Mouse (Mus musculus) kidney, embryonic 14.5 days (tissue): ENCODE measurements around the gene Lrfn2. TPM values are rescaled to one million over a fixed set of nuclear protein-coding genes. Genes with fewer than 3 reads are reported as not detected.

Experiments
- ATAC-seq: fragments of 200-750 bp; cut with Nextera tagmentation; 2 replicates; pipeline ENCODE4 v1.8.0; 2017; ENCODE audit warnings: moderate number of reproducible peaks, mild to moderate bottlenecking, moderate TSS enrichment, moderate library complexity; ENCODE audit not compliant: low FRiP score, low TSS enrichment
- H3K27ac ChIP-seq: fragments of 300-500 bp; sonication (generic); 2 replicates; pipeline ENCODE4 v1.5.1; 2014; ENCODE audit warnings: low read depth, mild to moderate bottlenecking, low read length, moderate library complexity, mixed read lengths
- H3K27me3 ChIP-seq: fragments of 300-500 bp; sonication (generic); 2 replicates; pipeline ENCODE4 v1.6.1; 2014; ENCODE audit warnings: mild to moderate bottlenecking, low read length; ENCODE audit not compliant: control insufficient read depth, insufficient read depth
- H3K36me3 ChIP-seq: fragments of 300-500 bp; sonication (generic); 2 replicates; pipeline ENCODE4 v1.6.1; 2014; ENCODE audit warnings: low read length, mixed read lengths; ENCODE audit not compliant: control insufficient read depth, insufficient read depth
- H3K4me1 ChIP-seq: fragments of 300-500 bp; sonication (generic); 2 replicates; pipeline ENCODE4 v1.6.1; 2014; ENCODE audit warnings: low read length, mixed read lengths; ENCODE audit not compliant: control insufficient read depth, insufficient read depth
- H3K4me2 ChIP-seq: fragments of 300-500 bp; sonication (generic); replicated peaks from 2 replicates; pipeline ENCODE4 v1.6.1; 2014; ENCODE audit warnings: low read depth, mild to moderate bottlenecking, low read length
- H3K4me3 ChIP-seq: fragments of 300-500 bp; sonication (generic); 2 replicates; pipeline ENCODE4 v1.5.1; 2014; ENCODE audit warnings: mild to moderate bottlenecking, low read length
- H3K9ac ChIP-seq: fragments of 300-500 bp; sonication (generic); 2 replicates; pipeline ENCODE4 v1.6.1; 2014; ENCODE audit warnings: low read depth, mild to moderate bottlenecking, low read length, moderate library complexity
- H3K9me3 ChIP-seq: fragments of 300-500 bp; sonication (generic); 2 replicates; pipeline ENCODE4 v1.6.1; 2016; ENCODE audit warnings: low read length; ENCODE audit not compliant: control insufficient read depth
- WGBS: fragments of 180-500 bp; shearing (Covaris S2); extraction: QIAGEN DNeasy Blood & Tissue Kit; methylation state at CpG from one replicate; pipeline ENCODE4 v1.1.7; 2014; 5-methylcytosine and 5-hydroxymethylcytosine counted together
- polyA plus RNA-seq: library from polyadenylated mRNA; unstranded; fragments of >200 nt; fragmentation: Nextera tagmentation; extraction: Ambion mirVana; gene quantifications from 2 replicates; pipeline ENCODE4 v1.2.1, GENCODE M21; 2014

Lrfn2 gene
- polyA plus RNA-seq, 1 experiment from 2014 or later = 0.84 TPM

DNA sequence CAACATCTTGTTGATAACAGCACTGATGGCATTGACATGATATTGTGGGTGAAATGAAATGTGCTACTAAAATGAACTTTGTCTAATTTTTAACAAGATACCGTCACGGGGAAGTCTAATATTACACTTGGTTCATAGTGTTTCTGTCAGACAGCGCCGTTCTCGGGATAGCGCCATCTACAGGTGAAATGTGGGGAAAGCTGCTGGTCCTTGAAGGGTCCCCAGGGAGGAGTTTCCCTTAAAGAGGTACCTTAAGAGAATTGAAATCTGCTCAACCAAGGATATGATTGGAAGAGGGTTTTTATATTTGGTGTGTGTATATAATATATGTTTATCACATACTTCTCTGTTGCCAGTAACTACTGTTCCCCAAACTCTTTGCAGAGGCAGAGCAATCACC lies 134.6 kb downstream of the Lrfn2 start:
- Histone ChIP-seq H3K4me1 (peaks cover 13% of the 10 kb centered on the region; the same call in 1 of the 2 replicates), H3K9me3 (no peaks in the 10 kb centered on the region), H3K27me3 (no peaks in the 10 kb centered on the region), H3K4me2 (no peak overlapping the region), H3K9ac (no peak overlapping the region), H3K36me3 (no peaks in the 10 kb centered on the region), H3K27ac (no peak overlapping the region), H3K4me3 (no peak overlapping the region)
- ATAC-seq = no peak
- 59% methylated on average over 6 of the region's 6 CpGs for WGBS

DNA sequence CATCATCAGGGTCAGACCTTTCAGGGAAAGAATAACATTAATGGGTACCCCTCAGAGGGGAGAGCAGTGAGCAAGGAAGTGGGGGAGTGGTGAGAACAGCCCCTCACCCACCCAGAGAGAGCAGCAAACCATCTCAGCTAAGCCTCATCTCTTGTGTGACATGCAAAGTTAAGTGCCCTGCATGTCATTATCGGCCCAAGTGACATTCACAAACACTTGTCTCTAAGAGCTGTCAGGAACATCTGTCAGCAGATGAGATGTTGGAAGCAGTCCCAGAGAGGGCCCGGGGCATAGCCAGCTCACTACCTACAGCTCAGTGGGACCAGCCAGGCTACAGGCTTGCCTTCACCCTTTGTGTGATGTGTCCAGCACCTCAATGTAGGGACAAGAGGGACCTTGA lies 146.0 kb downstream of the Lrfn2 start:
- WGBS = 9% methylated on average over 2 of the region's 2 CpGs
- Histone ChIP-seq H3K4me2 (no peak overlapping the region), H3K9ac (no peak overlapping the region), H3K4me3 (no peak overlapping the region), H3K4me1 (no peaks in the 10 kb centered on the region), H3K27me3 (no peaks in the 10 kb centered on the region), H3K27ac (no peak overlapping the region), H3K36me3 (no peaks in the 10 kb centered on the region), H3K9me3 (no peaks in the 10 kb centered on the region)
- no peak for ATAC-seq

- Histone ChIP-seq H3K4me2 (no peak overlapping the region), H3K36me3 (no peaks in the 10 kb centered on the region), H3K9me3 (no peaks in the 10 kb centered on the region), H3K9ac (no peak overlapping the region), H3K27ac (no peak overlapping the region), H3K4me1 (no peaks in the 10 kb centered on the region), H3K4me3 (no peak overlapping the region), H3K27me3 (no peaks in the 10 kb centered on the region)
- WGBS = 72% methylated on average over 2 of the region's 2 CpGs
- ATAC-seq = no peak
Observed at GRCm38 (mm10) chr17:49079647-49080046, 147.5 kb downstream of the Lrfn2 start.

DNA sequence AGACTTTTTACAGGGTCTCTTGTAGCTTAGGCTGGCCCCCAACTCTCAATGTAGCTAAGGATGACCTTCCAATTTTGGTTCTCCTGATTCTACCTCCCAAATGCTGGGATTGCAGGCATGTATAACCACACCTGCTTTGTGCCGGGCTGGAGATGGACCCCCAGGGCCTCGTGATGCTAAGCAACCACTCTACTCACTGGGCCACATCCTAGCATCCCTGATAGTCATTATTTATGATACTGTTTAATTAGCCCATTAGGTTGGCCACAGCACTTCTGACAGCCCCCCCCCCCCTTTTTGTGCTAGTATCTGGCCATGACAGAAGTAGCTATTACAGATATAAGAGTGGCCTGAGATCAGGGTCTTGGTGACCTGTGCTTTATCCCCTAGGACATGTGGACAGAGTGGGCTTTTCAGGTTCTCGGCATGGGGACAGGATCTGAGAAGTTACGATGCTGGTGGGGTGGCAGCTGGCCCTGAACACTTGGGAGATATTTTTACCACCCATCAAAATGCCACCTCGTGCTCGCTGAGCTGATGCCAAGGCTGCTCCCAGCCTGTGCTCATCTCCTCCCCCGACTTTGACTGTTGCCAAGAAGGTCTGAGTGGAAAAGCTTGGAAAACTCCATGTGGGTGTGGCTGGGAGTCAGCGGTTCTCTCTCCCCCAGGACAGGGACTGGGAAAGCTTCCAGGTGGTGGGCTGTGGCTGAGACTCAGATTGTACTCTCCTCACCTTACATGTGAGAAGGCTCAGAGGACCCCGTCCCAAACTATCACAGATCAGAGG lies 151.6 kb downstream of the Lrfn2 start:
- Histone ChIP-seq H3K36me3 (no peaks in the 10 kb centered on the region), H3K4me3 (no peak overlapping the region), H3K27me3 (no peaks in the 10 kb centered on the region), H3K27ac (no peak overlapping the region), H3K9ac (no peak overlapping the region), H3K4me1 (no peaks in the 10 kb centered on the region), H3K4me2 (no peak overlapping the region), H3K9me3 (no peaks in the 10 kb centered on the region)
- ATAC-seq = no peak
- 48% methylated on average over 9 of the region's 9 CpGs for WGBS

GRCm38 (mm10) chr17:49085111-49085510 lies 152.9 kb downstream of the Lrfn2 start:
- Histone ChIP-seq H3K4me3 (no peak overlapping the region), H3K36me3 (no peaks in the 10 kb centered on the region), H3K27ac (no peak overlapping the region), H3K27me3 (no peaks in the 10 kb centered on the region), H3K9me3 (no peaks in the 10 kb centered on the region), H3K9ac (no peak overlapping the region), H3K4me1 (no peaks in the 10 kb centered on the region), H3K4me2 (no peak overlapping the region)
- ATAC-seq = no peak
- WGBS = 83% methylated on average over 4 of the region's 4 CpGs

DNA sequence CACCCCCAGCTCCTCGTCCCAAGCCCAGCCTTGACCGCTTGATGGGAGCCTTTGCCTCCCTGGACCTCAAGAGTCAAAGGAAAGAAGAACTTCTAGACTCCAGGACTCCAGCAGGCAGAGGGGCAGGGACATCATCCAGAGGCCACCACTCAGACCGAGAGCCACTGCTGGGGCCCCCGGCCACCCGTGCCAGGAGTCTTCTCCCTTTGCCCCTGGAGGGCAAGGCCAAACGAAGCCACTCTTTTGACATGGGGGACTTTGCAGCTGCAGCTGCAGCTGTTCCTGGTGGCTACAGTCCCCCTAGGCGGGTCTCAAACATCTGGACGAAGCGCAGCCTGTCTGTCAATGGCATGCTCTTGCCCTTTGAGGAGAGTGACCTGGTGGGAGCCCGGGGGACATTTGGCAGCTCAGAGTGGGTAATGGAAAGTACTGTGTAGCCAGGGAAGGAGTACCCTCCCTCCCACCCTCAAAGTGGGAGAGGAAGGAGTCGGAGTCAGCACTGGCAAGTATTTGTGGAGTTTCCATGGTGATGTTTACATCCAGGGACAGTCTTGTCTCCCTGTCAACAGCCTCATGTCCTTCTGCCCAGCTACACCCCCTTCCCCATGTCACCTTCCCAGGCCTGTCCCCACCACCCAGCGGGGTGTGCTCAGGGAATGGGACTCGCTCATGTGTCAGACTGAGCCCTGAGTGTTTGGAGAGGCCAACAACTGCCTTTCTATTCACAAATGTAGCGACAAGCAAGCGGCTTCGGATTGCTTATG lies 164.8 kb downstream of the Lrfn2 start:
- no peak for ATAC-seq

GRCm38 (mm10) chr17:49111399-49111798 lies 179.2 kb downstream of the Lrfn2 start:
- no peaks in the 10 kb centered on the region for H3K36me3 ChIP-seq
- H3K9ac ChIP-seq = no peak overlapping the region
- H3K4me3 ChIP-seq = no peak overlapping the region
- no peaks in the 10 kb centered on the region for H3K4me1 ChIP-seq
- no peaks in the 10 kb centered on the region for H3K27me3 ChIP-seq
- no peak for ATAC-seq
- H3K9me3 ChIP-seq = no peaks in the 10 kb centered on the region
- no peak overlapping the region for H3K4me2 ChIP-seq
- no peak overlapping the region for H3K27ac ChIP-seq
- 92% methylated on average over 3 of the region's 3 CpGs for WGBS

More for the DNA sequence above, 164.8 kb downstream of the Lrfn2 start:
- no peaks in the 10 kb centered on the region for H3K27me3 ChIP-seq
- no peak overlapping the region for H3K4me3 ChIP-seq
- no peaks in the 10 kb centered on the region for H3K36me3 ChIP-seq
- H3K27ac ChIP-seq = no peak overlapping the region
- H3K4me1 ChIP-seq = no peaks in the 10 kb centered on the region
- WGBS = 75% methylated on average over 16 of the region's 16 CpGs
- no peak overlapping the region for H3K4me2 ChIP-seq
- H3K9ac ChIP-seq = no peak overlapping the region
- H3K9me3 ChIP-seq = no peaks in the 10 kb centered on the region

DNA sequence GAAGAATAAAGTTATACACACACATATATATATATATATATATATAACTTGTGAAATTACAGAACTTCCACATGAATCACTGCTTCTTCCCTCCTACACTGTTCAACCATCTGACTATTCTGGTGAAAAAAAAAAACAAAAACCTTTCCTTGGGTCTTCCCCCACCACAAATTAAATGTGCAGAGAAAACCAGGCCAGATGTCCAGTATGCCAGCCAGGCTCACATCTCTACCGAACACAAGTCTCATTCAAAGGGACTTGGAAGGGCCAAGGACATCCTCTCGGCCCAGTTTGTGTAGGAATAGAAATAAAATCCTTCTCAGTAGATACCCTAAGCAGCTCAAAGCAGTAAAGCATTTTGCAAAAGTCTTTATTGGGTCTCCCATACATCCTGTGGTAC lies 179.7 kb downstream of the Lrfn2 start:
- WGBS = 87% methylated on average over 2 of the region's 2 CpGs
- Histone ChIP-seq H3K9me3 (no peaks in the 10 kb centered on the region), H3K4me3 (no peak overlapping the region), H3K27ac (no peak overlapping the region), H3K9ac (no peak overlapping the region), H3K27me3 (no peaks in the 10 kb centered on the region), H3K36me3 (no peaks in the 10 kb centered on the region), H3K4me2 (no peak overlapping the region), H3K4me1 (no peaks in the 10 kb centered on the region)
- ATAC-seq = no peak

DNA sequence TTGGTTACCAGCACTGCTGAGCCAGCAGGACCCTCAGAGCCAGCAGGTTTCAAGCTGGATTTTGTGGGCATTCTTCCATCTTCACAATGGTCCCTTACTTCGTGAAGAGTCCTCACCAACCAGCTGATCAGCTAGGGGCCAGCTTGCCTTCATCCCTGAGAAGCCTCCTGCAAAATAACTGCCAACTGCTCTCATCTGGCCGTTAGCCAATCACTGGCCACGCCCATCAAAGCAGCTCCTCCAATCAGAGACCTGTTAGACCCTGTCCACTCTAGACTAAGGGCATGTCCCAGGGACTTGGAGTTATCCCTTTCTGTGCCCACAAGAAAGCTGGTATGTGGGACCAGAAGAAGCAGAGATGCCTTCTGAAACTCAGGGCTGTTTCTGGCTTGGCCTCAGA lies 181.2 kb downstream of the Lrfn2 start:
- Histone ChIP-seq H3K4me2 (no peak overlapping the region), H3K27ac (no peak overlapping the region), H3K36me3 (no peaks in the 10 kb centered on the region), H3K4me1 (no peaks in the 10 kb centered on the region), H3K9me3 (no peaks in the 10 kb centered on the region), H3K4me3 (no peak overlapping the region), H3K27me3 (no peaks in the 10 kb centered on the region), H3K9ac (no peak overlapping the region)
- no peak for ATAC-seq
- 50% methylated on average over 3 of the region's 3 CpGs for WGBS
